In genomic region chr4:45889487-45889886, GRCm38 (mm10) we compare ENCODE assay signal across 19 mouse cellular contexts. TPM values are rescaled to one million over a fixed set of nuclear protein-coding genes. Genes with fewer than 3 reads are reported as not detected.
A peak's percentile ranks its signal among the peaks of the same experiment; 100 is the strongest.
DNase-seq lines count a peak whose midpoint lies in the region; ATAC-seq and TF ChIP-seq lines count a peak whose summit lies in the region.
"Had no signal": no experiment of that assay in that cellular context is flagged by ENCODE, and none has a peak within 500 bp of the region (broad histone marks: within the 10 kb centered on the region; RNA-seq: fewer than 3 reads in every experiment).

No protein-coding gene starts in this region.

- no peaks in the 10 kb centered on the region for H3K4me1 ChIP-seq in bone marrow, adult 2 months (ENCODE audit: control insufficient read depth, insufficient read depth, low read length)
- peaks cover 5% of the 10 kb centered on the region; the same call in 1 of the 2 replicates for H3K4me1 ChIP-seq in hindbrain, embryonic 11.5 days (replicated peaks; ENCODE audit: control insufficient read depth, insufficient read depth, low read length)

- ATAC-seq in megakaryocyte, adult 5-6 weeks (ENCODE audit: poor library complexity, severe bottlenecking): peak; percentile 37; the same call in 1 of the 2 replicates
- ATAC-seq in inflammation-experienced regulatory T-cells, adult 6 months: no peak
- no peak for ATAC-seq in hindbrain, embryonic 11.5 days (ENCODE audit: low FRiP score)

- H3K4me3 ChIP-seq in bone marrow, adult 2 months (replicated peaks; ENCODE audit: control insufficient read depth, low read depth, low read length): no peak overlapping the region
- H3K4me3 ChIP-seq in hindbrain, embryonic 11.5 days (ENCODE audit: low read depth, low read length): no peak overlapping the region
- H3K4me3 ChIP-seq: embryonic facial prominence, embryonic 12.5 days; intestine, embryonic 15.5 days; liver, embryonic 15.5 days; midbrain, embryonic 12.5 days had no signal

- no peaks in the 10 kb centered on the region for H3K36me3 ChIP-seq in hindbrain, embryonic 11.5 days (ENCODE audit: control insufficient read depth, insufficient read depth, low read length)
- H3K36me3 ChIP-seq: embryonic facial prominence, embryonic 12.5 days; hindbrain, embryonic 13.5 days; intestine, embryonic 15.5 days; liver, embryonic 15.5 days; midbrain, embryonic 12.5 days had no signal

- H3K4me2 ChIP-seq in hindbrain, embryonic 11.5 days (replicated peaks; ENCODE audit: low read depth, low read length): no peak overlapping the region
- H3K4me2 ChIP-seq: liver, embryonic 15.5 days had no signal

- DNase-seq in embryo, embryonic 11 days: peak; percentile 8
- DNase-seq in embryo, embryonic 10.5 days (ENCODE audit: low spot score): no peak
- DNase-seq in 3T3-L1 (ENCODE audit: low read depth, low spot score): peak; percentile 5
- no peak for DNase-seq in cerebellum, adult 9-11 months
- no peak for DNase-seq in hindbrain, embryonic 11.5 days (ENCODE audit: low spot score)

- H3K27ac ChIP-seq in bone marrow, adult 2 months (ENCODE audit: control insufficient read depth, insufficient read depth, low read depth, low read length, poor library complexity): peak overlapping the region; percentile 39
- H3K27ac ChIP-seq in hindbrain, embryonic 11.5 days (ENCODE audit: low read depth, low read length): no peak overlapping the region
- H3K27ac ChIP-seq: embryonic facial prominence, embryonic 12.5 days; hindbrain, embryonic 13.5 days; intestine, embryonic 15.5 days; liver, embryonic 15.5 days; midbrain, embryonic 12.5 days had no signal

- WGBS in bone marrow, adult 2 months: 49% methylated on average over 6 of the region's 6 CpGs
- 56% methylated on average over 6 of the region's 6 CpGs for WGBS in hindbrain, embryonic 11.5 days

- no peak overlapping the region for H3K9ac ChIP-seq in hindbrain, embryonic 11.5 days (ENCODE audit: low read depth, low read length)
- H3K9ac ChIP-seq: embryonic facial prominence, embryonic 12.5 days; hindbrain, embryonic 13.5 days; intestine, embryonic 15.5 days; liver, embryonic 15.5 days; midbrain, embryonic 12.5 days had no signal

- no peaks in the 10 kb centered on the region for H3K27me3 ChIP-seq in hindbrain, embryonic 11.5 days (ENCODE audit: control insufficient read depth, insufficient read depth, low read length)
- H3K27me3 ChIP-seq: hindbrain, embryonic 13.5 days; intestine, embryonic 15.5 days; liver, embryonic 15.5 days; midbrain, embryonic 12.5 days had no signal

- no peak for TF ChIP-seq CTCF in bone marrow, adult 2 months (IDR thresholded peaks at IDR 0.05; ENCODE audit: control insufficient read depth, insufficient read depth, low read length)

- no peaks in the 10 kb centered on the region for H3K9me3 ChIP-seq in hindbrain, embryonic 11.5 days (ENCODE audit: control insufficient read depth, low read length)
- H3K9me3 ChIP-seq: embryonic facial prominence, embryonic 12.5 days; hindbrain, embryonic 13.5 days; intestine, embryonic 15.5 days; liver, embryonic 15.5 days; midbrain, embryonic 12.5 days had no signal

- no peak for TF ChIP-seq POLR2A in bone marrow, adult 2 months (IDR thresholded peaks at IDR 0.05; ENCODE audit: borderline replicate concordance, control insufficient read depth, low read depth, low read length)

RNA-seq across cellular contexts. Expression of gene Ccdc180, which starts 0.6 kb away (rescaled TPM):
- polyA plus RNA-seq in bone marrow, adult 2 months (2011; ENCODE audit: insufficient read depth, insufficient read length, low replicate concordance, missing spikeins): 1.0 and 1.4 TPM in 2 replicates
- total RNA-seq in megakaryocyte, adult 5-6 weeks (2015): 3.0 and 3.4 TPM in 2 replicates
- total RNA-seq in megakaryocyte, adult 5-6 weeks (2017): 0.62 and 2.1 TPM in 2 replicates
- polyA plus RNA-seq in inflammation-experienced regulatory T-cells, adult 6 months (2017; shearing (Covaris generic)): under 1 TPM in 2 of 3 experiments, not detected in 1; 0.15 to 0.20 TPM
- polyA plus RNA-seq in hindbrain, embryonic 11.5 days (2014; fragmentation: Nextera tagmentation; extraction: Ambion mirVana): 0.38 and 0.71 TPM in 2 replicates
- total RNA-seq: gastrocnemius, postnatal 36 days; heart, postnatal 25 days had no signal
- polyA plus RNA-seq: embryonic facial prominence, embryonic 12.5 days; midbrain, embryonic 12.5 days had no signal

RNA-seq across cellular contexts. Expression of gene Stra6l, which starts 41.0 kb away (rescaled TPM):
- not detected in 2 replicates for polyA plus RNA-seq in bone marrow, adult 2 months (2011; ENCODE audit: insufficient read depth, insufficient read length, low replicate concordance, missing spikeins)
- 0.11 and 0.22 TPM in 2 replicates for total RNA-seq in megakaryocyte, adult 5-6 weeks (2015)
- total RNA-seq in megakaryocyte, adult 5-6 weeks (2017): 0.07 and 0.33 TPM in 2 replicates
- polyA plus RNA-seq in inflammation-experienced regulatory T-cells, adult 6 months (2017; shearing (Covaris generic)): under 1 TPM in 2 of 3 experiments, not detected in 1; 0.11 to 0.38 TPM
- polyA plus RNA-seq in hindbrain, embryonic 11.5 days (2014; fragmentation: Nextera tagmentation; extraction: Ambion mirVana): 0.75 and 1.0 TPM in 2 replicates
- total RNA-seq: gastrocnemius, postnatal 36 days; heart, adult 8-10 months; heart, postnatal 25 days; left cerebral cortex, postnatal 36 days; MEL; neutrophil, adult 5-6 weeks had no signal

Comparison
In these comparisons a context has a peak if more than half of its experiments do, and no peak if none do; other contexts are left out.
1. DNase-seq: peak in embryo, embryonic 11 days (single experiment) and 3T3-L1 (single experiment); none in embryo, embryonic 10.5 days (single experiment), cerebellum, adult 9-11 months (single experiment) and hindbrain, embryonic 11.5 days (single experiment).